Mouse (Mus musculus): ENCODE measurements at regions not wholly inside any gene's neighbourhood (a gene's known extent, or its start where the extent isn't known, plus 50 kb on each side); places are given as distances from the start of the nearest gene placed in this dataset.

DNA sequence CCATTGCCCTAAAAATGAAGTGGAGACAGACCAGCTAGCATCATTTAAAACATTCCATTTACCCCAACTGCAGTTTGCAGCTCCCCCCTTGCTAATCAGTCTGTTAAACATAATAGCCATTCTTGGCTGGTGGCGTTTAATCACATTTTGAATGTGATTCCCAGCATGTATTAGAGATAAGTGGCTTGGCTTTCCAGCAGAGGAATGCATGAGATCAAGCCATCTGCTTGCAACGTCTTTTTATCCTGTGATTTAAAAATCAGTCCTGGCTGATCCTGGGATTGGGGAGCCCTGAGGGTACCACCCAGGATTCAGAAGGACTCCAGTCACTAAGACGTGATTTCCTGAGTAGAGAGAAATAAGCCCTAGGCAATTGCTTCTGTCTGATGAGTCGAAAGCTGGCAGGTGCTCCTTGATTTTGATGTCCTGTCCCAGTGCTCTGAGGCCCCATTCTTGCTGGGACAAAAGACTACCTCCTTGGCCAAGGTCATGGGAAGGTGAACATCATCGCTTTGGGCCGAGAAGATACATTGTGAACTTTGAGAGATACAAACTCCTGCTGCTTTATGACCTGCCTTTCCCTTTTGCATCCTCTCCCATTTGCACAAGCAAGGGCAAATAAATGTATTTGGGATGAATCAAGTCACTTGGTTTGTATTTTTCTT, 623.8 kb downstream of the Tmem132b start:
- no peak for DNase-seq

DNA sequence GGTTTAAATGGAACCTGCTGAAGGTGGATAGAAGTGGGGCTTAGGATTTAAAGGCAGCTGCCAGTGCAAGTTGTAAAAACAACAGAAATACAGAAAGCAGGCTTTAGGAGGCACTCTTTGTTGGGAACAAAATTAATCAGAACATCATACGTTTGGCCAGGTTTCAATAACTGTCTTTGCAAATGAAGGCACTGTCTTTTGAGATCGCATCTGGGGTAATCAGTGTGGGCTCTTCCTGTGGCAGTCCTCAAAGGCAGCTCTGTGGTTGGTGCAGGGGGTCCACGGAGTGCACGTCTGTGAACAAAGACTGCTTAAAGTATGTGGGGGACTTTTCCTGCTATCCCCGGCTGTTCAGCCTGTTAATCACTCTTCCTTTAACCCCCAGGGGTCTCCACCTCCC, 654.5 kb downstream of the Tmem132b start:
- no peak for DNase-seq

DNA sequence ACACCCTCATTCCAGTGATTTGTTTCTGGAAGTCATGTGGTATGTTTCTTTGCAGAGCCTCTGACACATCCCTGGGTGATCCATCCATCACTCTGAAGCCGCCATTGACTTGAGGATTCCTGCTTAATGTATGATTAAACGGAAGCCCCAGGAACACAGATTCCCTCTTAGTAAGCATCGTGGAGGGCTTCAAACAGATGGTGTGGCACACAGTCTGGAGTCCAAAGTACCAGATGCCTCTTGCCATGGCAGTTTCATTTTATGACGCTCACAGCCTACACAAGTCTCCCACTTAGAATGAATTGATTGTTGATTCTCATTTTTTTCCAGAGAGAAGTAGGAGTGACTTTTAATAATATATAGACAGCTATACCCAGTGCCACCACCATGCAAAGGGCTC, 668.3 kb downstream of the Tmem132b start:
- no peak for DNase-seq

DNA sequence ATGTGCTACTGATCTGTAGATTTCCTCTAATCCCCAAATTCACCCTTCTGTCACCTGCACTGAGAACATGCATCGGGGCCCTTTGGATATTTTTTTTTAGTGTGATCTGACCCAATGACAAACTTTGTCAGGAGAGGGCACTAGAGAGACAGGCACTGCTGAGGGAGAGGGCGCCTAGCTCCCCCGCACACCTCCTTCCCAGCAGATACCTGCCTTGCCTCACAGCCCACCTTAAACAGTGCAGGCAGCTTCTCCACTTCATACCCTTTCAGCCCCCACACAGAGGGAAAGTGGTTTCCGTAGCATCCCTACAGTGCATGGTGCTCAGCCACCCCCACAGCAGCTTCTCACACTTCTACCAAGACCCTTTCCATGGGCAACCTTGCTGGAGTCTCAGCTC, 670.0 kb downstream of the Tmem132b start:
- DNase-seq = no peak

DNA sequence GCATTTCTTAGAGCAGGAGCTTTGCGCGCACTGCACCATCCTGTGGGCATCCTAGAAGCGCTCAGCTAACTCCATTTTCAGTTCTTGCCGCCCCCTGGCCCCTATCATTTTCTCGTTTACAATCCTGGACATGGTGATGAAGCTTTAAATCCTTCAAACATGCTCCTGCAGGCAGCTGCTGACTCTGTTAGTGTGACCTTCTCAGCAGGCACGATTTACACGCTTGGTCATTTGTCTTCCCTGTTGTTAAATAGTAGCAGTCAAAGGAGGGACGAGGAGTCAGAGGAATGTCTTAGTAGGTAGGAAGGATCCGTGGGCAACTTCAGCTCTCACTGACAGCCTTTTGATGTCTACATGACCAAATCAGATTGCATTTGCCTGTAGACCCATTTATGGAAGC, 670.4 kb downstream of the Tmem132b start:
- no peak for DNase-seq

DNA sequence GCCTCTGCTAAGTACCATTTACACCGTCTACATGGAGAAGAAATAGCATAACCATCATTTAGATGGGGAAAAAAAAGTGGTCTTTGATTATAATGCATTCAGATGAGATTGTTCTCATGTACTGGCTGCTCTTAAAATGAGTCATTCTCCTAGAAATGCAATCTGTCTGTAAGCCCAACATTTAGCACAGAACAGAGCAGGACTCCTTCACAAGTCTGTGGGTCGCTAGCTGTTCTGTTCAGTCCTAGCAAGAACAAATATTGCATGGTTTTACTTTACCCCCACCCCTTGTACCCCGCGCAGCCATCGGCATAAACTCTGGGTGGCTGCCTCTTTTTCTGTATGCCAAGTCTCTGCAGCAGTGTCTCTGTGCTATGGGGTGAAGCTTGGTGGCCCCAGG, 685.4 kb downstream of the Tmem132b start:
- DNase-seq = no peak

DNA sequence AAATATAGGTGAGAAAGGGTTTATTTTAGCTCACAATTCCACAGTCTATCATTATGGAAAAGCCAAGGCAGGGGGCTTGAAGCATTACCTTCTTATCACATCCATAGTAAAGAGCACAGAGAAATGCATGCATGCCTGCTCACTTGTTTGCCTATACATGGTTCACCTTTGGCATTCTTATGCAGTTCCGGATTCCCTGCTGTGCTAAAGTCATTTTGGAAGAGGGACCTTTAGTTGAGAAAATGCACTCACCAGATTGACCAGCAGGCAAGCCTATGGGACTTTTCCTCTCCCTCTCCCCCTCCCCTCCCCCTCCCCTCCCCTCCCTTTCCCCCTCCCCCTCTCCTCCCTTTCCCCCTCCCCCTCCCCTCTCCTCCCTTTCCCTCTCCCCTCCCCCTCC, 686.2 kb downstream of the Tmem132b start:
- DNase-seq = no peak

DNA sequence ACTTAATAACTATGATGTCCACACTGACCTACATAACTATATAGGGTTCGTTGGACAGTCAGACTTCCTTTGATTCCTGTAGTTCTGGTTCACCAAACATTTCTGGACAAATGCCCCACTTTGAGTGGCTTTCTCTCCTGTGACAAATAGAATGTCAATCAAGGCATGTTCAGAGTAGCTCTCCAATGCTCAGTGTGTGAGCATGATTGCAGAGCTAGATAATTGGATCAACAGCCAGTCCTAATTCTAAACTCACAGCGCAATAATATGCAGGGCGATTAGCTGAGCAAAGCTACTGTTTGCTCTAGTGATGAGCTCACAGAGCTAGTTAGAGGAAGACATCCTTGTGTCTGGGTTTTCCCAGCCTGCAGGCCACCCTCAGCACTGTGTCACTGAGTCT, 692.1 kb downstream of the Tmem132b start:
- DNase-seq = no peak

DNA sequence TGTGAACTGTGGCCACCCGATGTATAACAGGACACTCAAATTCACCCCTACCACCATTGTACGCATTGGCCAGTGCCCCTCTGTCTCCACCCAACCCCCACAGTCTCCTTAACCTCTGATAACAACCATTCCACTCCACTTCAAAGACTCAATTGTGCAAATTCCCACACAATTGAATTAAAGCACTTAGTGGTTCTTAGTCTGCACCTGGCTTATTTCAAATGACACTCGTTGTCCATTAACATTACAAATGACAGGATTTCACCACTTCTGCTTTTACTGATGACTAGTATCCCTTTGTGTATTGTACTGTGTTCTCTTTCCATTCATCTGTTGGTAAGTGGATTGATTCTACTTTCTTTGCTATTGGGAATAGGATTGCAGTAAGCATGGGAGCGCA, 699.2 kb downstream of the Tmem132b start:
- no peak for DNase-seq

DNA sequence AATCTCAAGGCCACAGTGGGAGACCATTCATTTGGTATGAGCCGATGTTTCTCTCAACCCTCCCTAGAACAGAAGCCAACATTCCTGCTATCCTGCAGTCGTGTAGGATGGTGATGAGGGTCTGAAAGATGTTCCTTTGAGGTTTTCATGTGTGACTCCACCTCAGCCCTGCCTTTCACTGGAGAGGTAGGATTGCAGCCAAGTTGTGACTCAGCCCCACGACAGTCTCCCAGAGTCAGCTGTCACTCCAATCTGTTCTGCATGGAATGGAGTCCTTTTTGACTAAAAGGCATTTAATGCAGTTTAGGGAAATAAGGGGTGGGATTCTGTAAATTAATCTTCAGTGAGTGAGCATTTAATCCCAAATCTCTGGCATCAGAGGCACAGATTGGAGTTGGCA, 706.5 kb downstream of the Tmem132b start:
- DNase-seq = no peak

DNA sequence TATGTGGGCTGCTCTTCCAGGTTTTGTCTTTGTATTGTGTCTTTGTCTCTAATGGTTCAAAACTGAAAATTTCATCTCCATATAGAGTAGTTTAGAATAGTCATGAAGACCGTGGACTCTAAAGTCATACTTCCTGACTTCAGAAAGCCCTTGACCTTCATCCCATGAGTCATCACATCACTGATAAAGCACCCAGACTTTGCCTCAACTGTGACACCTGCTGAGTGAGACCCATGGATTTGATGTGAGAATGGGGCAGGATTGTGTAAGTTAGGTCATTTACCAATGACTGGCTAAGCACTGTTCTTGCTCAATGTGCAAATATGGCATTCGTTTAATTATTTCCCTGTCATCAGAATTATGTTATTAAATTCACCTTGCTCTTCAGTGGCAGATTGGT, 714.2 kb downstream of the Tmem132b start:
- DNase-seq = no peak

DNA sequence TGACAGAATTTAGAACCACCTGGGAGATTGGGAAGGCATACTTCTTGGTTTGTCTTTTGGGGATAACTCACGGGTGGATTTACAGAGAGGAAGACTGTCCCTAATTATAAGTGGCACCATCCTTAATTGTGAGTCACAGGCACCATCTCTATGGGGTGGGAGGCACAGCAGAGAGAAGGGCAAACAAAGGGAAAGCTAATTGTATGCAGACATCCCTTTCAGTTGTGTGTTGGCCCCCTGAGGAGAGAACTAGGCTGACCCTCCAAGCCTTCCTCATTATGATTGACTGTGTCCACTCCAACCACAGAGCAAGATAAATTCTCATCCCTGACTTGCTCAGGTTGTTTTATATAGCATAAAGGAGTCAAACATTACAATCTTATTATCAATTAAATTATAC, 718.8 kb downstream of the Tmem132b start:
- no peak for DNase-seq

DNA sequence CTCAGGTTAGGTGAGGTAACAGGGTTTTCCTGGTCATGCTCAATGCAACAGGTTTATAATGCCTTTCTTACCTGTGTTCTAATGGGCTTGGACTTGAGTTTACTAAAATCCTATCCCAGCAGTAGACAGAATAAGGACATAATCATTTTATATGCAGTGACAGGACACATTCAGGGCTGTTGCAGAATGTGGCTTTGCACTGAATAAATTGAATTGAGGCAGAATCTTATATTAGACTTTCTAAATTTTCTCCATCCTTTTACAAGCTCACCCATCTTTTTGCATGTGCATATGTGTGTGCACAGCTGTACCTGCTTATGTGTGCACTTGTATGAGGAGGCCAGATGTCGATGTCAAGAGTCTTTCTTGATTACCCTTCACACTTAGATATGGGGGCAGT, 723.1 kb downstream of the Tmem132b start:
- DNase-seq = no peak

DNA sequence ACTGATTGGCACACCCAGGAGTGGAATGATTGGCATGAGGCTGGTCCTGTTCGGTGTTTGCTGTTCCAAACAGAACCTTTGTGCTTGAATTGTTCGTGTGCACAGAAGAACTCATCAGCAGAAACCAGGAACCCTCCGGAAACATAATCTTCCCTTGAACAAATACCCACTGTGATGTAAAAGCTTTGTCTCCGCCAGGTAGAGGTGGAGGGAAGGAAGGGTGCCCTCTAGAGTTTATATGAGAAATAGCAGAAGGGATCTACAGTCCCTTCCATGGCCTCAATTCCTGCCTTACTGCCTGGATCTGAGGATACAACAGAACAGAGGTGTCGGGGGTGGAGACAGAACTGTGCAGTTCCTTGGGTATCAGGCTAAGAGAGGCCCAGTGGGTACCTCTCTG, 726.3 kb downstream of the Tmem132b start:
- DNase-seq = no peak

DNA sequence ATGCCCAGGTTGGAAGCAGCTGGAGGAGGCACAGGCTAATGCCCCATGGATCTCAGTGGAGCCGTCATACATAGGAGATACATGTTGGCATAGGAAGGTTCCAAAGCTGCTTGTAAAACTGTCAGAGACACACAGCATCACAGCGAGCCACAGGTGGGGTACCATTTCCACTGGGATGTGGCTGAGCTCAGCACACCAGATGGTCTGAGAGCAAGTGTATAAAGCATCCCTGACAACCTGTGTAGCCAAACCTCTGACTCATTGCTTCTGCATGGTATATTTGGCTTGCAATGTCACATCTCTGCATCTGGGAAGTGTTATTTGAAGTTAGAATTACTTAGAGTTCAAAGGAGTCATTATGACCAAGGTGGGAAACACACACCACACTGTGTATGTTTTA, 734.9 kb downstream of the Tmem132b start:
- no peak for DNase-seq

DNA sequence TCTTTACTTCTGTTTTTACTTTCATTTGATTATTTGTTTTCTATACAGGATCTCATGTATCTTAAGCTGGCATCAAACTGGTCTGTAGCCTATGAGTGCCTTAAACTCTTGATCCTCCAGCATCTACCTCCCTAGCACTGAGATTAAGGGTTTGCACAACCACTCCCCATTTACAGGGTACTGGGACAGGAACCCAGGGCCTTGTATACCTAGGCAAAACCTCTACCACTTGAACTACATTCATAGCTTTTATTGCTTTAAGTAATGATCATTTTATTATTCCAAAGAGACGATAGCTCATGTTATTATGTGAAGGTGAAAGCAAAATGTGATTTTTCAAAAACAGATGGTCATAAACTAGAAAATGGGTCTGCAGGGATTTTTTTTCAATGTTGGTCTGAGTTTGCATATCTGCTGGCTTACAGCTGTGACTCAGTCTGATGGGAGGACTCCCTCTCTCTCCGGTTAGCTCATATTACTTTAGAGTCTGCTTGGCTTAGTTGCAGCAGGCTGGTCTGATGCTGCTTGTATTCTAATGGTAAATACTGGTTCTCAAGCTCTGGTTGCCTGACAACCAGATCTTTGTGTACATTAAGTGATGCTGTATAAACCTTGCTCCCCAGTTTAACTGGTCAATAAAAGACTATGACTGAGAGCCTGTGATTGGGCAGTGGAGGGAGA, 735.5 kb downstream of the Tmem132b start:
- DNase-seq = no peak

DNA sequence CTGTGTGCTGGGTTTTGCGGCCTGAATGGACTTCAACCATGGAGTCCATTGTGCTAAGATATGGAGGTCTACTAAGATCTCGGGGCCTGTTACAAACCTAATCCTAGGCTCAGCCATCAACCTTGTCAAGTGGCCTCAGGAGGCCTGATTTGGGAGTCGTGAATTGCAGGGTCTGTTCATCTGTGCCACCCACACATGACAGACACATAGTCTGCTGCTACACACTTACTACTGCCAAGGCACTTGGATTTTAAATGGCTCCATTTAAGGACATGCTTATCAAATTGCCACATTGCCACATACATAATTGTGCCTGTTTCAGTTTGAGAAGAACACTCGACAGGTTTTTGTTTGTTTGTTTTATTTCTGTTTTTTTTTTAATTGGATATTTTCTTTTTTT, 737.0 kb downstream of the Tmem132b start:
- no peak for DNase-seq

DNA sequence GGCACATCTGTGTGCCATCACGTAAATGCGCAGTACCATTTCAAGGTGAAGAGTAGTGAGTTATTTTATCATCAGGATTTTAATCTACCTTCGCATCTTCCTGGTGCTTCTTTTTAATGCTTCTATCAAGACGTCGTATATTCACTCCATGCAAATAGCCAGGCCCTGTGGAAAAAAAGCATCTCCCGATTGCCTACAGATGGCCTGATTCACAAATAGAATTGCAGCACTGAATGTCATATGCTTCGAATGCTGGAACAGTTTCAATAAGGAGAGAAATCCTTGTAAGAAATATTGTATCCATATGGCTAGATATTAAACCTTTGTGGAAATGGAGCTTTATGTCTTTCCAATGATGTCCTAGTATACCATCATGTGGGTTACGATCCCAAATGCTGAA, 742.7 kb downstream of the Tmem132b start:
- no peak for DNase-seq

DNA sequence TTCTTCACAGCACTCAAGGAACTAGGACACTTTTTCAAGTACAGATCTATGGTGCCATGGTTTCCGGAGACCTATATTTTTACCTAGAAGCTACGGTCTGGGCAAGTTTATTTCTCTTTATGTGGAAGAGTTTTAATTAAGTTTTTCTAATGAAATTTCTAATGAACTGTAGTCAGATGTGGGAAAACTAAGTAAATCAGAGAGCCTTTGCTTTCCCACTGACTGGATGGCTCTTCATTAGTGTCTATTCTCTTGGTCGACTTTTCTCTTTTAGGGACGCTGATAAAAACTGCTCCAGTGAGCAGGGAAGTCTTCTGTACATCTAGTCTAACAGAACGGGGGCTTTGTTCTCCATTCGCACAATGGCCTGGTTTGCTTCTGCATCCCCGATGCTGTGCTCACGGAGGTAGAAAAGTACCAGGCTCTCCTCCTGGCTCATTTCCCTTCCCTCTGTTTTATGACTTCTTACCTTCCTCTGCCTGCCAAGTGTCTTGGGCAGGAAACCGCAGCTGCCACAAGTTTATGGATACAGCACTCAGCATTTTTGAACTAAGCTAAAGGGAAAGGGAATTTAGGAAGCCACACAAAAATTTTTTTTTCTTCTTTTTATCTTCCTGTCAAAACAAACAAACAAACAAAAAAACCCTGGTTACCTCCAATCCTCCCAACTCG, 749.6 kb downstream of the Tmem132b start:
- DNase-seq = no peak

DNA sequence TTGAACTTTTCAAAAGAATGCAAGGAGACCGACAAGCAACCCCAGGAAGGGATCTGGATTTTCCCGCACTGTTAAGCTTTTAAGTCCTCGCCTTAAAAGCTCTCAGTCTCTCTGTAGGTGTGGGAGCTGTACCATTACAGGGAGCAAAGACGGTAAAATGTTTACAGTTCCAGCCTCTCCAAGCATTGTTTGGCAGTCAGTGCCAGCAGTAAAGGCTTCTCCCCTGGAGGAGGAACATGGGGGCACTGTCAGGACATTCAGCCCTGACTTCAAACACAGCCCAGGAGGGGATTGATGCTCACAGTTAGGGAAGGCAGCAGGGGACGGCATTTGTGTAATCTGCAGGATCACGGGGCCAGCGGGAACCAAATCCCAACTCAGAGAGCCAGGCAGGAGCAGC, 750.2 kb downstream of the Tmem132b start:
- no peak for DNase-seq

DNA sequence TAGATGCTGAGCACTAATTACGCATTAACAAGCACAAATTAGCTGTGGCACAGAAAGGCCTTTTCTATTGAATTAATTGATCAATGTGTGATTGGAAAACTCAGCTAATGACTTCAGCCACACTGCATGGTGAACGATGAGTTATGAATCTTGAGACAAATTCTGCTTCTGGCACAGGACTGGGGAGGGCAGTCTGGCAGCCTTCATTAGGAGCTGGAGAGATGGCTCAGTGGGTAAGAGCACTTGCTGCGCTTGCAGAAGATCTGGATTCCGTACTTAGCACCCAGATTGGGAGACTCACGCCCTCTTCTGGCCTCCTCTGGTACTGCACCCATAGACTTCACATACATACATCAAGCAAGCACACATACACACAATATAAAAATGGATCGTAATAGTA, 793.3 kb downstream of the Tmem132b start:
- DNase-seq = no peak

DNA sequence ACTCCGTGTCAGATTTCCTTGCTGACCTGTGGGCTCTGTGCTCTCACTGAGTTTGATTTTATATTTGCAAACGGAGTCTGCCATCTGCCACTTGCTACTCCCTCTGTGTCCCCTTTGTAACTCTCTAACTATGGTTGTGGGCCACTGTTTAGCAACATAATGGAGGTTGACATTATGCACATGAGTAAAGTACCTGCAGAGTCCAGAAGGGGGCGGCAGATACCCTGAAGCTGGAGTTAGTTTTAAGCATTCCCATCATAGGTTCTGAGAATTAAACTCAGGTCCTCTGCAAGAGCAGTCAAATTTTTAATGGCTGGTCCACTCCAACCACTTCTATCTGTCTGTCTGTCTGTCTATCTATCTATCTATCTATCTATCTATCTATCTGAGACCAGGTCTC, 796.7 kb downstream of the Tmem132b start:
- DNase-seq = no peak

DNA sequence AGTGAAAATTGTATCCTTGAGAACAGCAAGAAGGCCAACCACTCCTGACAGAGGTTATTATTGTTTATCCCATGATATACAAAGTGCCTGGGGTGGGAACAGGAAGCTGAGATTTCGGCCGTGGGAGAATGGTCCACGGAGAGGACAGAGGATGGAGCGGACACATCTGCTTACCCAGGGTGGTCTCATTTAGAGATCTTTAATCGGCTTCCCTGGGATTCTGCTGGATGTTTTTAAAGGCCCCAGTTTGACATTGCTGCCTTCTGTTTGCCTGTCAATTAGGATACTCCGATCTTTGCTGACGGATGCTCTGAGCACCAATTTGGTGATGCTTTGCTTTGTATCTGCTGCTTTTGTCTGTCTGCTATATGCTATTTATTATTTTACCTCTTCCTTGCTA, 803.5 kb downstream of the Tmem132b start:
- DNase-seq = no peak

Measured in heart, postnatal 4 days (tissue).